Mouse (Mus musculus) heart, embryonic 10.5 days (tissue): ENCODE results near the gene Tmsb15b2. TPM values are rescaled to one million over a fixed set of nuclear protein-coding genes. Genes with fewer than 3 reads are reported as not detected.
"Not testable (repeated sequence)": the region's sequence is repeated elsewhere in the genome, so short reads cannot be mapped to it uniquely, and the experiment has no call there.

Source experiments
- DNase-seq: peaks from one replicate; pipeline ENCODE4 v3.0.0-alpha.2; 2017; ENCODE audit warnings: low spot score
- H3K27ac ChIP-seq: fragments of 300-500 bp; sonication (generic); 2 replicates; pipeline ENCODE4 v1.5.1; 2016; ENCODE audit warnings: mild to moderate bottlenecking
- H3K27me3 ChIP-seq: fragments of 300-500 bp; sonication (generic); 2 replicates; pipeline ENCODE4 v1.6.1; 2016; ENCODE audit warnings: mild to moderate bottlenecking; ENCODE audit not compliant: poor library complexity, insufficient read depth, severe bottlenecking
- H3K36me3 ChIP-seq: fragments of 300-500 bp; sonication (generic); 2 replicates; pipeline ENCODE4 v1.6.1; 2016; ENCODE audit warnings: mild to moderate bottlenecking, moderate library complexity
- H3K4me1 ChIP-seq: fragments of 300-500 bp; sonication (generic); 2 replicates; pipeline ENCODE4 v1.6.1; 2016; ENCODE audit warnings: mild to moderate bottlenecking
- H3K4me3 ChIP-seq: fragments of 300-500 bp; sonication (generic); 2 replicates; pipeline ENCODE4 v1.5.1; 2016; ENCODE audit warnings: mild to moderate bottlenecking, moderate library complexity
- H3K9me3 ChIP-seq: fragments of 300-500 bp; sonication (generic); 2 replicates; pipeline ENCODE4 v1.6.1; 2016; ENCODE audit warnings: mild to moderate bottlenecking, moderate library complexity
- WGBS: fragments of 180-500 bp; shearing (Covaris S2); methylation state at CpG from one replicate; pipeline ENCODE4 v1.1.7; 2016; 5-methylcytosine and 5-hydroxymethylcytosine counted together
- polyA plus RNA-seq: library from polyadenylated mRNA; unstranded; fragments of >200 nt; fragmentation: Nextera tagmentation; extraction: Ambion mirVana; gene quantifications from 2 replicates; pipeline ENCODE4 v1.2.1, GENCODE M21; 2016

Tmsb15b2 gene
- polyA plus RNA-seq, 1 experiment from 2014 or later = 28.3 TPM

DNA sequence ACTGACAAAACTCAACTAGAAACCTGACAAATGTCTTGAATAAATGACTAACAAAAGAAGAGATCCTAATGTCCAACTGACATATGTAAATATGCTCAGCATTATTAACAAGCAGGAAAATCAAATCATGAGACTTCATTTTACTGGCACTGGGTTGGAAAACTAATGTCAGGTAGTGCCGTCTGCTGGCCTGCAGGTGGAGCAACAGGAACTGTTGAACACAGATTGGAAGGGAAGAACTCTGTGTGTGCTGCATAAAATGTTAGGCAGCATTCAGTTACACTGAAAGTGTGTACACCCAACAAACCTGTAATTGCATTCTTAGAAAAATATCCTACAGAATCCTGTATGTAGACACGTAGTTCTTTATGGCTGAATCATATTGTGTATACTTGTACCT, 15.6 kb downstream of the Tmsb15b2 start:
- Histone ChIP-seq H3K9me3 (no peaks in the 10 kb centered on the region), H3K4me3 (no peak overlapping the region), H3K4me1 (no peaks in the 10 kb centered on the region), H3K27me3 (no peaks in the 10 kb centered on the region), H3K36me3 (no peaks in the 10 kb centered on the region), H3K27ac (no peak overlapping the region)
- DNase-seq = no peak
- 23% methylated on average over 2 of the region's 2 CpGs for WGBS

DNA sequence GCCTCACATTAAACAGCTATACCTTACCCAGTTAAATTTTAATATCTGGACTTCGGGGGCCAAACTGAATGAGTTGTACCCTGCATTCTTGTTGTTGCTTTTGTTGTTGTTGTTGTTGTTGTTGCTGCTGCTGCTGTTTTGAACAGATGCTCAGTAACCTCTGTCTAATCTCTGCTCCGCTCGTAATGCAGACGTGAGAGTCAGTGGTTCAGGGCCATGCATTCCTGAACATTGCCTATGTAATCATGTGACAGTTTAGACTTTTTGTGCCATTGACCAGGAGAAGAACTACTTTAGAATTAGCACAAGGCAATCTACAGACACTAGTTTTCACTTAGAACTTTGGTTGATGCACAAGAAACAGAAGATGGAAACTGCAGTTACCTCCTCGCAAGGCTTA, 17.0 kb downstream of the Tmsb15b2 start:
- H3K4me3 ChIP-seq = peak overlapping the region; percentile 44; the same call in 1 of the 2 replicates
- H3K9me3 ChIP-seq, H3K27ac ChIP-seq, H3K27me3 ChIP-seq, H3K4me1 ChIP-seq, H3K36me3 ChIP-seq, DNase-seq: not testable (repeated sequence)
- 63% methylated on average over 5 of the region's 5 CpGs for WGBS

DNA sequence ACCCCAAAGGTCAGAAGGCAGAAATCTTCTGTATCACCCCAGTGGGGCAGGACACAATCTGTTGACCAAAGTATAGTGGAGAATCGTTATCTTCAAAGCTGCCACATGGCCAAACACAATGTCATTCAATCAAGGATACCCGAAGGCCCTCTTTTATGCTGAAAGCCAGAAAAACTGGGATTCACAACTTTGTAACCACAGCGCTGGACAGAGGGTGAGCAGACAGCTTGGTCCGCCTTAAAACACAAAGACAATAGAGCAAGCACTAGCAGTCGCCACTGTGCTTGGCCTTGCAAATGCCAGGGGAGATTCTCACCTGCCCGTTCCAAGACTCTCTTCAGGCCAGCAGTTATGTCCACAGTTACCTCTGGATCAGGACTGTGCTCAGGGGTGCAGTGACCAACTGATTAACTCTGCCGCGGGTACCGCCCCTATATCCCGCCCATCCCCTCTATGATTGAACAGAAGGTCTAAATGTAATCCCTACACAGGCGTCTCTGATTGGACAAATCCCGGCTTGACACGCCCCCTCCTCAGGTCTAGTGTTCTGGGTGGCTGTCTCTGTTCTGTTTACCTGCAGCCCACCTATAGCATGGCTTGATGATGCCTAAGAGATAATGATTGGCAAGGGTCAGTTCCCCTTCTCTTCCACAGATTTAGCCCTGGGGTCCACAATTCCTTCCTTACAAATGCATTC, 17.6 kb downstream of the Tmsb15b2 start:
- not testable (repeated sequence) for H3K9me3 ChIP-seq, H3K27me3 ChIP-seq, H3K27ac ChIP-seq, H3K4me1 ChIP-seq, H3K36me3 ChIP-seq
- peak; percentile 75 for DNase-seq
- H3K4me3 ChIP-seq = peak overlapping the region; percentile 44
- WGBS = 26% methylated on average over 13 of the region's 13 CpGs

DNA sequence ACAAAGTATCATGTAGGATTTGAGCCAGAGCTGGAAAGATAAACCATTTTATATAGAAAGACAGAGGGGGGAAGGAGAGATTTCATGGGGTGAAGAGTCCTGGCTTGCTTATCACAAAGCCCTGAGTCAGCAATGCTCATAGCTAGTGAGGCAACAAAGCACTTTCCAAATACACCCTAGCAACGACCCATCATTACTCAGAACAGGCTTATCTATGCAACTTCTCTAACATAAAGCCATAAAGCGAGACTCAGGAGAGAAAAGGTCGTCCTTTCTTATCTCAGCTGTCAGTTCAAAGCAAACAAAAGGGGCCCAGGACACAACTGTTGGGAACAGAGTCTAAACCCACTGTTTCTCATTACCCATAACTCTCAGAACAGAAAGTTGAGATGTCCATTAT, 37.3 kb downstream of the Tmsb15b2 start:
- H3K4me1 ChIP-seq = no peaks in the 10 kb centered on the region
- H3K27me3 ChIP-seq = no peaks in the 10 kb centered on the region
- H3K36me3 ChIP-seq = no peaks in the 10 kb centered on the region
- no peak for DNase-seq
- H3K9me3 ChIP-seq = no peaks in the 10 kb centered on the region
- WGBS = 38% methylated on average over 3 of the region's 3 CpGs
- no peak overlapping the region for H3K4me3 ChIP-seq
- H3K27ac ChIP-seq = no peak overlapping the region

DNA sequence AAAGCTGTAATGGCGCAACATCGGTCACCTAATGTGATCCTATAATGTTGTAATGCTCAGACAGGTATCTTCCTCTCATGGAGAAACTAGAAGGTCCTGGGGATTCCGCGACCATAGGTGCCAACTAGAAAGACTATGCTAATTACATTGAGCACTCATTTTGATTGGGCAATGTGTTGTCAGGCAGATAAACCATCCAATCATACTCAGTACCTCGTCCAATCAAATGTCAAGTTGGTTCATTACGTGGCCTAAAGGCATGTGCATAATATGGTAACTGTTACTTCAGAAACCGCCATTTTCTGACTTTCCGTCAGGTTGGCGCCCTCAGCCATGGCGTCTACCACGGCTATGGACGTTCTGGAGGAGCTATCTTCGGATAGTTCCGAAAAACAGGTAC, 48.3 kb downstream of the Tmsb15b2 start, which contains the start of gene H2bfm:
Gene H2bfm, plus strand, starts transcription at position 295 of the 400 bp plus-strand sequence.
- no peaks in the 10 kb centered on the region for H3K4me1 ChIP-seq
- H3K27me3 ChIP-seq = no peaks in the 10 kb centered on the region
- H3K4me3 ChIP-seq = no peak within 1 kb of the TSS
- DNase-seq = no peak
- H3K27ac ChIP-seq = no peak within 1 kb of the TSS
- no peaks in the 10 kb centered on the region for H3K9me3 ChIP-seq
- no peaks in the 10 kb centered on the region for H3K36me3 ChIP-seq
- 91% methylated on average over 14 of the region's 14 CpGs for WGBS

DNA sequence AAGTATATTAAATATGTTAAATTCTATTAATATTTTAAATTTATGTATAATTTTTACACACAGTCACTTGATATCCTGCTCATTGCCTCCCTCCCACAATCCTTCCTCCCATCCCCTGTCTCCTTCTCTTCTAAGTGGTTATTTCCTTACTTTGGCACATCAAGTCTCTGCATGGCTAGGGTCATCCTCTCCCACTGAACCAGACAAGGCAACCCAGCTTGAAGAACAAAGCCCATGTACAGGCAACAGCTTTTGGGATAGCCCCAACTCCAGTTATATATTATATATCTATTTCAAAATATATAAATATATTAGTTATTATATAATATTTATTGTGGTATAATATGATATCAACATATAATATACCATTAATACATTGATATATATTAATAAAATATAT, 49.4 kb downstream of the Tmsb15b2 start:
- no peaks in the 10 kb centered on the region for H3K36me3 ChIP-seq
- no peaks in the 10 kb centered on the region for H3K9me3 ChIP-seq
- DNase-seq = no peak
- H3K4me1 ChIP-seq = no peaks in the 10 kb centered on the region
- H3K4me3 ChIP-seq = no peak overlapping the region
- H3K27ac ChIP-seq = no peak overlapping the region
- H3K27me3 ChIP-seq = no peaks in the 10 kb centered on the region

Other genes with a start within 250 kb of the Tmsb15b2 start
- gene Morf4l2, start 231.8 kb downstream of the Tmsb15b2 start, polyA plus RNA-seq = 448 and 541 TPM in 2 replicates
- gene Glra4, start 195.4 kb downstream of the Tmsb15b2 start, polyA plus RNA-seq = 0.15 and 0.21 TPM in 2 replicates
- 2.7 and 3.2 TPM in 2 replicates for gene Plp1, start 152.8 kb downstream of the Tmsb15b2 start, polyA plus RNA-seq
- gene Rab9b, start 106.7 kb downstream of the Tmsb15b2 start, polyA plus RNA-seq = 0.05 and 0.20 TPM in 2 replicates
- gene H2bfm, start 48.2 kb downstream of the Tmsb15b2 start, polyA plus RNA-seq = not detected in 2 replicates
- 1.4 and 2.4 TPM in 2 replicates for gene Tmsb15l, start 1.4 kb upstream of the Tmsb15b2 start, polyA plus RNA-seq
- gene Tmsb15b1, start 1.4 kb upstream of the Tmsb15b2 start, polyA plus RNA-seq = 11.8 and 13.6 TPM in 2 replicates
- 4.0 and 8.6 TPM in 2 replicates for gene Zcchc18, start 17.7 kb upstream of the Tmsb15b2 start, polyA plus RNA-seq
- gene Slc25a53, start 62.8 kb upstream of the Tmsb15b2 start, polyA plus RNA-seq = 6.1 and 6.3 TPM in 2 replicates
- 8.4 and 9.1 TPM in 2 replicates for gene Fam199x, start 74.1 kb upstream of the Tmsb15b2 start, polyA plus RNA-seq
- 0.25 TPM in 1 of 2 replicates, not detected in the other for gene Esx1, start 146.6 kb upstream of the Tmsb15b2 start, polyA plus RNA-seq